Mouse (Mus musculus) lung, postnatal 0 days (tissue): ENCODE measurements around the gene Chn2.

Experiments used
- CTCF ChIP-seq: IDR thresholded peaks from 2 replicates; pipeline ENCODE4 v1.5.1; 2016; ENCODE audit warnings: antibody characterized with exemption, mild to moderate bottlenecking
- EP300 ChIP-seq: IDR thresholded peaks from 2 replicates; pipeline ENCODE4 v1.6.1; 2016; ENCODE audit warnings: antibody characterized with exemption, mild to moderate bottlenecking, control low read depth

GRCm38 (mm10) chr6:54043536-54043935 lies 4.2 kb downstream of the Chn2 start:
- no peak for TF ChIP-seq CTCF
- no peak for TF ChIP-seq EP300
